Mouse (Mus musculus): ENCODE results near the gene 3110082J24Rik. TPM values are rescaled to one million over a fixed set of nuclear protein-coding genes. Genes with fewer than 3 reads are reported as not detected.

The 3110082J24Rik gene
- polyA plus RNA-seq, 1 experiment from 2014 or later = 9.9 TPM

DNA sequence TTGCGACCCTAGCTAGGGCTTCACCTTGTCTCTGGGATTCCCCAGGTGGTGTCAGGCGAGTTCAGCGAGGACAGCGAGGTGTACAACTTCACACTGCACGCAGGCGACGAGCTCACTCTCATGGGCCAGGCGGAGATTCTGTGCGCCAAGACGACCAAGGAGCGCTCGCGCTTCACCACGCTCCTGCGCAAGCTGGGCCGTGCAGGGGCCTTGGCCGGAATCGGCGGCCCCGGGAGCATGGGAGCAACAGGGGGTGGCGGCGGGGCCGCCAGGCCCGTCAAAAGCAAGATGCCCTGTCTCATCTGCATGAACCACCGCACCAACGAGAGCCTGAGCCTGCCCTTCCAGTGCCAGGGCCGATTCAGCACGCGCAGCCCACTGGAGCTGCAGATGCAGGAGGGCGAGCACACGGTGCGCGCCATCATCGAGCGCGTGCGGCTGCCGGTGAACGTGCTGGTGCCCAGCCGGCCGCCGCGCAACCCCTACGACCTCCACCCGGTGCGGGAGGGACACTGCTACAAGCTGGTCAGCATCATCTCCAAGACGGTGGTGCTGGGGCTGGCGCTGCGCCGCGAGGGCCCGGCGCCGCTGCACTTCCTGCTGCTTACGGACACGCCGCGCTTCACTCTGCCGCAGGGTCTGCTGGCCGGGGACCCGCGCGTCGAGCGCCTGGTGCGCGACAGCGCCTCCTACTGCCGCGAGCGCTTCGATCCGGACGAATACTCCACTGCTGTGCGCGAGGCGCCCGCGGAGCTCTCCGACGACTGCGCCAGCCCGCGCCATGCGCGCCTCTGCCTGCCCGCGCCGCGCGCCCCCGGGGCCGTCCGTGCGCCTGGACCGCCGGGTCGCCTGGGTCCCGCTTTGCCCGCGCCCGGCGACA lies 8.2 kb upstream of the 3110082J24Rik start:
- ATAC-seq = peak; percentile 86
- Histone ChIP-seq H3K27me3 (peaks cover 26% of the 10 kb centered on the region), H3K36me3 (peaks cover 56% of the 10 kb centered on the region), H3K27ac (peak overlapping the region; percentile 51; the same call in 1 of the 2 replicates), H3K4me2 (replicated peaks) (peak overlapping the region; percentile 71), H3K4me1 (replicated peaks) (peaks cover 47% of the 10 kb centered on the region), H3K4me3 (replicated peaks) (peak overlapping the region; percentile 50), H3K9me3 (no peaks in the 10 kb centered on the region), H3K9ac (replicated peaks) (peak overlapping the region; percentile 71)
- 1% methylated on average over 90 of the region's 103 CpGs for WGBS

- Histone ChIP-seq H3K4me1 (replicated peaks) (peaks cover 60% of the 10 kb centered on the region), H3K36me3 (peaks cover 43% of the 10 kb centered on the region)
- WGBS = 90% methylated on average over 3 of the region's 3 CpGs
These were observed 6.7 kb upstream of the 3110082J24Rik start for GRCm38 (mm10) chr5:30112533-30113068.

GRCm38 (mm10) chr5:30111771-30112170 lies 5.9 kb upstream of the 3110082J24Rik start:
- peak overlapping the region; percentile 45 for H3K4me2 ChIP-seq (replicated peaks)
- peaks cover 26% of the 10 kb centered on the region for H3K27me3 ChIP-seq
- H3K9ac ChIP-seq (replicated peaks) = no peak overlapping the region

More at GRCm38 (mm10) chr5:30112533-30113068, 6.7 kb upstream of the 3110082J24Rik start:
- Histone ChIP-seq H3K9ac (replicated peaks) (no peak overlapping the region), H3K9me3 (no peaks in the 10 kb centered on the region), H3K4me2 (replicated peaks) (no peak overlapping the region), H3K4me3 (replicated peaks) (no peak overlapping the region), H3K27me3 (peaks cover 26% of the 10 kb centered on the region), H3K27ac (no peak overlapping the region)
- ATAC-seq = no peak

DNA sequence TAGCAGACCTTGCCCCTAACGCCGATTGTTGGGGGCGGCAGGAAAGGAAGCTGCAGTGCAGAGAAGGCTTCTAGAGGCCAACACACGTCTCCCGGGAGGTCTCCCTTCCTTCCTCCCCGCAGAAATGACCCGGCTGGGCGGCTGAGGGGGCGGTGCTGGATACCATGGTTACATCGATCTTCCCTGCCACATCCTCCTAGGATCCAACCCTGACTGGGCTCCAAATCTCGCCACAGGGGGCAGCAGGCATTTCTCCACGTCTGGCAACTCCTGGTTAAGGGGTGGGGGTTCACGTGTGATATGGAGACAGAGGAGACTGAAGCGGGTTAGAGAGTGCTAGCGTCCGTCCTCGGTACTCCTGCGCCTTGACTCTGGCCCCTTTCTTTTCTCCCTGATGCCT lies 5.2 kb upstream of the 3110082J24Rik start:
- Histone ChIP-seq H3K36me3 (peaks cover 28% of the 10 kb centered on the region), H3K9ac (replicated peaks) (peak overlapping the region; percentile 45), H3K9me3 (no peaks in the 10 kb centered on the region), H3K4me1 (replicated peaks) (peaks cover 75% of the 10 kb centered on the region), H3K4me3 (replicated peaks) (peak overlapping the region; percentile 18), H3K27ac (peak overlapping the region; percentile 73), H3K27me3 (peaks cover 26% of the 10 kb centered on the region), H3K4me2 (replicated peaks) (peak overlapping the region; percentile 45)
- WGBS = 2% methylated on average over 18 of the region's 18 CpGs
- ATAC-seq = peak; percentile 22

More at GRCm38 (mm10) chr5:30111771-30112170, 5.9 kb upstream of the 3110082J24Rik start:
- 0 out of 2 replicates have a peak overlapping the region, but pooled peaks have one; percentile 18 for H3K4me3 ChIP-seq (replicated peaks)
- H3K36me3 ChIP-seq = peaks cover 35% of the 10 kb centered on the region
- 71% methylated on average over 3 of the region's 3 CpGs for WGBS
- no peaks in the 10 kb centered on the region for H3K9me3 ChIP-seq
- H3K4me1 ChIP-seq (replicated peaks) = peaks cover 69% of the 10 kb centered on the region
- peak overlapping the region; percentile 30; the same call in 1 of the 2 replicates for H3K27ac ChIP-seq
- no peak for ATAC-seq

DNA sequence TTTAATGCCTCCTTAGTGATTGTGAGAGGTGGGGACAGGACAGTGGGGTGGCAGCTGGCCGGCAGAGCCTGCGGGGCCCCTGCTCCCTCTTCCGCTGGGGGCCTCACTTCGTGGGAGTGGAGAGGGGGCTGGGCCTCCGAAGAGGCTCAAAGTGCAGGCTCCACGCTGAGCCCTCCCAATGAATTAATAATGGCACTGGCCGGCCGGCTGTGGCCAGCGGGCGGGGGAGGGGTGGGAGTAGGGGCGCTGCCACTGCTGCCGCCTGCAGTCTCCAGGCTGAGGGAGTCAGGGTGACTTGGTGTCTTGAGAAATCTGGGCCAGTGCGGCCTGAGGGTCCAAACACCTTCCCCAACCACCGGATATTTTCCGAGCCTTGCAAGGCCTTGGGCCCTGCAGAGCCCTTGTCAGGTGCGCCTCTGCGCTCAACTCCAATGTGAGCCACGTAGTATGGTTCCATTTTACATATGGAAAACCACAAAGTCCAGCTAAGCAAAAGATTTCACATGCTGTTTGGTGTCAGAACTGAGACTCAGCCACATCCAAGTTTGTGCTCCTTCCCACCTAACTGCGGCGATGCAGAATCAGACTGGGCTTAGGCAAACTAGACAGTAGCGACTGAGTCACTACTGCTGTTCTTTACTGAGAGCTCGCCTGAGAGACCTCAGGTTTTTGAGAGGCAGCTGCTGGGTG lies 4.6 kb upstream of the 3110082J24Rik start:
- Histone ChIP-seq H3K27ac (peak overlapping the region; percentile 73), H3K4me3 (replicated peaks) (peak overlapping the region; percentile 18), H3K4me1 (replicated peaks) (peaks cover 80% of the 10 kb centered on the region), H3K4me2 (replicated peaks) (peak overlapping the region; percentile 45), H3K9ac (replicated peaks) (peak overlapping the region; percentile 45), H3K36me3 (peaks cover 22% of the 10 kb centered on the region), H3K9me3 (no peaks in the 10 kb centered on the region), H3K27me3 (peaks cover 26% of the 10 kb centered on the region)
- 2% methylated on average over 22 of the region's 22 CpGs for WGBS
- no peak for ATAC-seq

GRCm38 (mm10) chr5:30109899-30110298 lies 4.0 kb upstream of the 3110082J24Rik start:
- no peak for ATAC-seq
- peak overlapping the region; percentile 73 for H3K27ac ChIP-seq
- peak overlapping the region; percentile 45 for H3K4me2 ChIP-seq (replicated peaks)
- WGBS = 21% methylated on average over 2 of the region's 2 CpGs
- no peaks in the 10 kb centered on the region for H3K9me3 ChIP-seq
- peaks cover 19% of the 10 kb centered on the region; the same call in 1 of the 2 replicates for H3K36me3 ChIP-seq
- H3K4me1 ChIP-seq (replicated peaks) = peaks cover 86% of the 10 kb centered on the region
- H3K9ac ChIP-seq (replicated peaks) = peak overlapping the region; percentile 45; the same call in 1 of the 2 replicates
- H3K4me3 ChIP-seq (replicated peaks) = no peak overlapping the region
- peaks cover 24% of the 10 kb centered on the region for H3K27me3 ChIP-seq

DNA sequence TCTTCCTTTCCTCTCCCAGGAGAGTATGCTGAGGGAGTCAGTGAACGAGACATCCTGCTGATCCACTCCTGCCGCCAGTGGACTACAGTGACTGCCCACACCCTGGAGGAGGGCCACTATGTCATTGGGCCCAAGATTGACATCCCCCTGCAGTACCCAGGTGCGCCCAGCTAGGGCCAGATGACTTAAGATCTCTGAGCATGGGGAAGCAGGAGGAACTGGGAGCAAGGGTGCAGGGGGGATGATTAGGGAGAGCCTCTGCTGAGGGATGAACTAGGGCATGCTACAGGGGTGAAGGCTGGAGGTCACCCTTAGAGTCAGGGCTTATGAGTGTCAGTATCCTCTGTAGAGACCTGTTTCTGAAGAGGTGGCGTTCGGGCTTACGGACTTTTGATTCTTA lies 2.3 kb upstream of the 3110082J24Rik start:
- no peak for ATAC-seq
- Histone ChIP-seq H3K27ac (peak overlapping the region; percentile 90), H3K4me3 (replicated peaks) (peak overlapping the region; percentile 77), H3K36me3 (peaks cover 14% of the 10 kb centered on the region; the same call in 1 of the 2 replicates), H3K4me1 (replicated peaks) (peaks cover 72% of the 10 kb centered on the region), H3K27me3 (peaks cover 13% of the 10 kb centered on the region), H3K9ac (replicated peaks) (peak overlapping the region; percentile 88; the same call in 1 of the 2 replicates), H3K4me2 (replicated peaks) (peak overlapping the region; percentile 93), H3K9me3 (no peaks in the 10 kb centered on the region)
- WGBS = 59% methylated on average over 6 of the region's 6 CpGs

- Histone ChIP-seq H3K27me3 (peaks cover 7% of the 10 kb centered on the region), H3K4me1 (replicated peaks) (peaks cover 71% of the 10 kb centered on the region), H3K4me3 (replicated peaks) (peak overlapping the region; percentile 77), H3K9me3 (no peaks in the 10 kb centered on the region), H3K9ac (replicated peaks) (peak overlapping the region; percentile 88), H3K4me2 (replicated peaks) (peak overlapping the region; percentile 93), H3K36me3 (peaks cover 13% of the 10 kb centered on the region; the same call in 1 of the 2 replicates), H3K27ac (peak overlapping the region; percentile 90)
- WGBS = 4% methylated on average over 5 of the region's 5 CpGs
- peak; percentile 4; the same call in 1 of the 2 replicates for ATAC-seq
These were observed 1.7 kb upstream of the 3110082J24Rik start for GRCm38 (mm10) chr5:30107611-30108041.

DNA sequence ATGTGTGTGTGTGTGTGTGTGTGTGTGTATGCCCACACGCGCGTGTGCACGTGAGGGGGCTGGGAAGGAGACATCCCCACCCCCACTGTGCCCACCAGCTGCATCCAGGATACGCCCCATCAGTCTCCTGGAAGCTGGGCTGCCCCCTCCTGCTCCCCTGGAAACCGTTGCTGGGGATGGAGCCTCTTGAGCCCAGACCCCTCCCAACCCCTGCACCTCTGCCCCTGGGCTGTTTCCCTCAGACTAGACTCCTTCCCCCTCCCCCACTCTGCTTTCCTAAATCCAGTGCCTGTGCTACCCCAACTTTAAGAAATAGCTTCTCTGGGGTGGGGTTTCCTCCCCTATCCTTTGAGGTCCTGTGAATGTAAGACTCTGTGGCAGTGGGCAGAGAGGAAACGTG lies 1.3 kb upstream of the 3110082J24Rik start:
- no peaks in the 10 kb centered on the region for H3K9me3 ChIP-seq
- H3K27me3 ChIP-seq = peaks cover 2% of the 10 kb centered on the region; the same call in 1 of the 2 replicates
- under 1% methylated on average over 7 of the region's 7 CpGs for WGBS
- peaks cover 71% of the 10 kb centered on the region for H3K4me1 ChIP-seq (replicated peaks)
- H3K4me2 ChIP-seq (replicated peaks) = peak overlapping the region; percentile 93
- peak overlapping the region; percentile 90 for H3K27ac ChIP-seq
- H3K9ac ChIP-seq (replicated peaks) = peak overlapping the region; percentile 88
- ATAC-seq = peak; percentile 58
- peak overlapping the region; percentile 77 for H3K4me3 ChIP-seq (replicated peaks)
- H3K36me3 ChIP-seq = peaks cover 9% of the 10 kb centered on the region; the same call in 1 of the 2 replicates

- 0% methylated on average over 2 of the region's 2 CpGs for WGBS
- Histone ChIP-seq H3K4me2 (replicated peaks) (peak overlapping the region; percentile 93), H3K36me3 (0 out of 2 replicates have a peak, but pooled peaks cover 5% of the 10 kb centered on the region), H3K4me1 (replicated peaks) (peaks cover 68% of the 10 kb centered on the region), H3K9ac (replicated peaks) (peak overlapping the region; percentile 88), H3K4me3 (replicated peaks) (peak overlapping the region; percentile 77), H3K9me3 (no peaks in the 10 kb centered on the region), H3K27ac (peak overlapping the region; percentile 90), H3K27me3 (peaks cover 2% of the 10 kb centered on the region; the same call in 1 of the 2 replicates)
- ATAC-seq = no peak
These were observed 870 bp upstream of the 3110082J24Rik start for GRCm38 (mm10) chr5:30106756-30107155.

All from midbrain, embryonic 13.5 days (tissue).